Mouse (Mus musculus): Measurements from ENCODE around the gene Dimt1.

Dimt1 gene

DNA sequence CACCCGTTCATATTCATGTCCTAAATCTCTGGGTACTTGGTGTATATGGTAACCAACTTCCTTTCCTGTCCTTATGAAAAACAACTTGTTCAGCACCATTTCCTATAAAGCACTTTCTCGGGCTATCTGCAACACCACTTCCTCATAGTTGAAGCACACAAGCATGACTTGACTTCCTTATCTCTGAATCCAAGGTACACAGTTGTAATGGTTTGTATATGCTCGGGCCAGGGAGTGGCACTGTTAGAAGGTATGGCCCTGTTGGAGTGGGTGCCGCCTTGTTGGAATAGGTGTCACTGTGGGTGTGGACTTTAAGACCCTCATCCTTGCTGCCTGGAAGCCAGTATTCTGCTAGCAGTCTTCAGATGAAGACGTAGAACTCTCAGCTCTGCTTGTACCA, 51.7 kb downstream of the Dimt1 start:
- H3K27me3 ChIP-seq (ENCODE audit: insufficient read depth, low read length) = no peaks in the 10 kb centered on the region
- peaks cover 21% of the 10 kb centered on the region; the same call in 1 of the 2 replicates for H3K4me1 ChIP-seq (replicated peaks; ENCODE audit: low read depth, low read length)
- no peaks in the 10 kb centered on the region for H3K9me3 ChIP-seq (ENCODE audit: low read length)
- TF ChIP-seq NANOG (IDR thresholded peaks at IDR 0.05; ENCODE audit: borderline replicate concordance, low read length) = no peak
- no peak for TF ChIP-seq CTCF (conservative IDR thresholded peaks at IDR 0.05; ENCODE audit: low read length)
- no peak overlapping the region for H3K4me3 ChIP-seq (replicated peaks; ENCODE audit: low read length)
- H3K36me3 ChIP-seq (ENCODE audit: insufficient read depth, low read length) = peaks cover 19% of the 10 kb centered on the region

DNA sequence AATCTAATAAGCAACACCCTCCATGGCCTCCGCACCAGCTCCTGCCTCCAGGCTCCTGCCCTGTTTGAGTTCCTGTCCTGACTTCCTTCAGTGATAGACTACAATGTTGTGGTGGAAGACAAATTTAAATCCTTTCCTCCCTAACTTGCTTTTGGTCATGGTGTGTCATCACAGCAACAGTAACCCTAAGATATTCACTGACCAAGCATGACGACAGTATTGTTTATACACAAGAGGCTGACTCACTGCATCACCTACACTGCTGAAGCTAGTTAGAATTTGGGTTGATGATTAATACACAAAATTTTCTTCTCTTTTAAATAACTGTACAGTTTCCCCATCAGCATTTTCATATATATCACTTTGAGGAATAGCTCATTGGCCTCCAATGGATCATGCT, 56.3 kb downstream of the Dimt1 start:
- peaks cover 16% of the 10 kb centered on the region for H3K4me1 ChIP-seq (replicated peaks; ENCODE audit: low read depth, low read length)
- 0 out of 2 replicates have a peak, but pooled peaks cover 2% of the 10 kb centered on the region for H3K36me3 ChIP-seq (ENCODE audit: insufficient read depth, low read length)
- TF ChIP-seq NANOG (IDR thresholded peaks at IDR 0.05; ENCODE audit: borderline replicate concordance, low read length) = no peak
- TF ChIP-seq POU5F1 (IDR thresholded peaks at IDR 0.05; ENCODE audit: borderline replicate concordance, low read length) = no peak
- TF ChIP-seq CTCF (conservative IDR thresholded peaks at IDR 0.05; ENCODE audit: low read length) = no peak
- no peaks in the 10 kb centered on the region for H3K9me3 ChIP-seq (ENCODE audit: low read length)
- H3K27me3 ChIP-seq (ENCODE audit: insufficient read depth, low read length) = no peaks in the 10 kb centered on the region
- H3K4me3 ChIP-seq (replicated peaks; ENCODE audit: low read length) = no peak overlapping the region

DNA sequence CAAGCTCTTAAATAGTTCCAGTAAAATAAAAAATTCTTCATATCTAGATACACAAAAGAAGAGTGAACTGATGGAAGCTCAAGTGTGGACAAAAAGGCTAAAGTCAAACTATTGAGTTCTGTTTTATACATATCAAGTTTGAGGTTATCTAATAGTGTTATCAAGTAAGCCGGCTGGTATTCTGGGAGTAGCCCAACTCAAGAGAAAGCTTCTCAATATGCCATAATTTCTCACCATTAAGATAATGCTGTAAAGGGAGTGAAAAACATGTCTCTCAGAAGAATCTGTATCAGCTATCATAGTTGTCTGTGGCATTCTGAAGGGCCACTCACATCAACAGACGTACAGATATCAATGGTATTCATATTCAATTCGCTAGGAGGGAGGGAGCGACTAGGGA, 61.2 kb downstream of the Dimt1 start:
- H3K9me3 ChIP-seq (ENCODE audit: low read length) = no peaks in the 10 kb centered on the region
- H3K27me3 ChIP-seq (ENCODE audit: insufficient read depth, low read length) = no peaks in the 10 kb centered on the region
- TF ChIP-seq NANOG (IDR thresholded peaks at IDR 0.05; ENCODE audit: borderline replicate concordance, low read length) (no peak), POU5F1 (IDR thresholded peaks at IDR 0.05; ENCODE audit: borderline replicate concordance, low read length) (no peak), CTCF (conservative IDR thresholded peaks at IDR 0.05; ENCODE audit: low read length) (no peak)
- H3K36me3 ChIP-seq (ENCODE audit: insufficient read depth, low read length) = no peaks in the 10 kb centered on the region
- H3K4me3 ChIP-seq (replicated peaks; ENCODE audit: low read length) = no peak overlapping the region
- H3K4me1 ChIP-seq (replicated peaks; ENCODE audit: low read depth, low read length) = peaks cover 29% of the 10 kb centered on the region

Measured in E14TG2a.4 (cell line).